Mouse (Mus musculus) ovary, adult 18-20 months (tissue): Measurements from ENCODE around the gene Ptms.
A peak's percentile ranks its signal among the peaks of the same experiment; 100 is the strongest.

Source experiments
- DNase-seq: peaks from one replicate; pipeline ENCODE4 v3.0.0; 2022; ENCODE audit warnings: low spot score, mixed read lengths

Ptms gene

GRCm38 (mm10) chr6:124930231-124930630 is 10.3 kb upstream of the Ptms start:
- DNase-seq: no peak

DNA sequence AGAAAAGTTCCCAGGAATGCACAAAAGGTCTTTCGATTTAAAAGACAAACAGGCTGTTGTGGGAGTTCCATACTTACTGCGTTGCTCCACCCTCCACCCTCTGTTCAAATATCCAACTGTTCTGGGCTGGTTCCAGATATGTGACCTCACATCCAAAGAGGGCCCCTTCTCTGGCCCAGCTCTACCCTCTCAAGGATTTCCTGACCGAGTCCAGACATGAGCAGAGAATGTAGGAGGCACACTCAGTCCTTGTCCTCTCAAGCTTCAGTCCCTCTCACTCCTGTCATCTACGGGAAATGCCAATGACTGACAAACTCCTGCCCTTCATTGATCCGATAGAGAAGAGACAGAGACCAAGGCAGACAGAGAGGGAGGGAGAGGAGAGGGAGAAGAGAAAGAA is 6.0 kb upstream of the Ptms start:
- DNase-seq: no peak

GRCm38 (mm10) chr6:124925173-124925793 is 5.4 kb upstream of the Ptms start:
- no peak for DNase-seq

DNA sequence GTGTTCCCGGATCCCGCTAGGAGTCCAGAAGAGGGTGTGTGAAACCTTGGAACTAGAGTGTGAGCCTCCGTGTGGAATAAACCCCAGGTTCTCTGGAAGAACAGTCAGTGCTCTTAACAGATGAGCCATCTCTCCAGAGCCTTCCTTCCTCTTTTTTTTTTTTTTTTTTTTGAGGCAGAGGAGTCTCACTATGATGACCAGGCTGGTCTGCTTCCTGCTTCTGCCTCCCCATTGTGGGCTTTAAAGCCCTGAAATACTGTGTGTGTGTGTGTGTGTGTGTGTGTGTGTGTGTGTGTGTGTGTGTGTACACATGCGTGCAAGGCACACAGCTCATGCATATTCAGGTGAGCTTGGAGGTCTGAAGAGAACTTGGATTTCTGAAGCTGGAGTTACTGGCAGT is 1.6 kb upstream of the Ptms start:
- DNase-seq: no peak

DNA sequence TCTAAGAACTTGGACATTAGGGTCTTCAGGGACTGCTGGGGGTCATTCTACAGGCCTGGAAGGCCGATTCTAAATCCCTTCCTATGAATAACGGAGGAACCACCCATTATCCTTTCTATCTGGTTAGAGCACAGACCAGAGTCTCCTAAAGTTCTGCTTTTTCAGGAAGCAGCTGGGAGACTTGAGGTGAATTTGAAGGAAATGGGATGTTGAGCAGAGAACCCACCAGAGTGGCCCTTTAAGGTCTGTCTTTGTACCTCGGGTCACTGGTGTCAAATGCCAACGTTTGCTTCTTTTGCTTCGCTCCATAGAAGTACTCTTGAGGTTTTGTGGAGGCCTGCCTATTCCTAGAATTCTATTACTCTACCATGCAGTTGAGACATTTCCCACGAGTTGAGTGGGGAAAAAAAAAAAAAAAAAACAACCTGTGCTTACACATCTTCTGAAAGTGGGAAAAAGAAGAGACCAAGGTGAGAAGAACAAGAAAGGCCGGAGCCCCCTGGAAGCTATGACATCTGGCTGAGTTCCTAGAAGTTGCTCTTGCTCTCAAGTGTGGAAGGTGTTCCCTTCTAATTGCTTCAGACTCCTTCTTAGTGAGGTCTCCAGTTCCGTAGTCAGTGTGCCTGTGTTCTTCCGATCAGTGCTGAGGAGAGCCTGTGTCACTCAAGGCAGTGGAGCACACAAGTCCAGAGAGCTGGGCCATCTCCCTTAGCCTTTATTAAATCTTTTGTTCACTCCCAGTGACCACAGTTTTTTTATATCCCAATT is 599 bp upstream of the Ptms start:
- DNase-seq: no peak

GRCm38 (mm10) chr6:124918890-124919627 is 844 bp downstream of the Ptms start:
- no peak for DNase-seq

- DNase-seq: no peak
Observed at GRCm38 (mm10) chr6:124918331-124918690, 1.6 kb downstream of the Ptms start.

GRCm38 (mm10) chr6:124917518-124918330 is 2.2 kb downstream of the Ptms start:
- DNase-seq: peak; percentile 98

GRCm38 (mm10) chr6:124916695-124917517 is 3.0 kb downstream of the Ptms start:
- peak; percentile 81 for DNase-seq

GRCm38 (mm10) chr6:124915942-124916694 is 3.8 kb downstream of the Ptms start:
- no peak for DNase-seq

GRCm38 (mm10) chr6:124915160-124915941 is 4.6 kb downstream of the Ptms start:
- no peak for DNase-seq

- DNase-seq: no peak
Observed at GRCm38 (mm10) chr6:124914511-124914910, 5.4 kb downstream of the Ptms start.

DNA sequence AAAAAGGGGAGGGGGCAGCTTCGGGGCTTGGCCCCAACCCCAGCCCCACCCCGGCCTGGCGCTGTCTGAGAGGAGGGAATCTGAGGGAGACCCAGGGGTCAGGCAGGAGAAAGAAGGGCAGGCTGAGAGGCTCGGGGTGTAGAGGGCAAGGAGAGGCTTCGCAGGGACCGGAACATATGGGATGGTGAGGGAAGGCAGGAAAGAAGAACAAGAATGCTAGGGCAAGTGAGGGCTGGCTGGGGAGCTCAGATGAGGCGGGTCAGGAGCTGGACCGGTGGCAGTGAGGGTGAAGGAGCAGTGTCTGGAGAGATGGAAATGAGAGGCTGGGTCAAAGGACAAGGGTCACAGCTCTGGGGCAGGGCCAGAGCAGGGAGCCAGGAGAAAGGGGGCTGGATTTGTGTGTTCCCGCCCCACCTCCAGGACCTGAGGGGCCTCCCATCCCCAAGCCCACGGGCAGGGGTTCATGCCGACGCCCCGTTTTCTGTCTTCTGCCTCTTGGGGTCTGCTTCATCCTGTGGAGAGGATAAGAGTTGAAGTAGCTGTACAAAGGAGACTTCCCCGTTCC is 6.1 kb downstream of the Ptms start:
- DNase-seq: no peak

- DNase-seq: no peak
Observed at GRCm38 (mm10) chr6:124913214-124913613, 6.7 kb downstream of the Ptms start.

- DNase-seq: no peak
Observed at GRCm38 (mm10) chr6:124911533-124912218, 8.2 kb downstream of the Ptms start, which contains the start of gene Lag3. TSS of gene Lag3 (minus strand) at chr6:124911705.

DNA sequence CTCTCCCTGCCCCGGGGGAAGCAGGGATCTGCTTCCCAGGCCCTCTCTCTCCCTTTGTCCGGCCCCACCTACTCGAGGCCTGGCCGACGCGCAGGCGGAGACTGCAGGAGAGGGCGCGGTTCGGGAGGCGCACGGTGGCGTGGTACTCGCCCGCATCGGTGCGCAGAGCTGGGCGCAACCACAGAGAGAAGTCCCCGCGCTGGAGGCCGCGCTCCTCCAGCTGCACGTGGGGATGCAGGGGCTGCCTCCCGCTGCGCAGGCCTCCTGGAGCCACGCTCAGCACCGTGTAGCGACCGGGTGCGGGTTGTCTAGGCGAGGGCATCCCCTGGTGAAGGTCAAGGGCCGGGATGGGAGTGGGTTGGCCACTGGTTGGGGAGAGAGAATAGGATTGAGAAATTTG is 9.9 kb downstream of the Ptms start:
- DNase-seq: no peak

DNA sequence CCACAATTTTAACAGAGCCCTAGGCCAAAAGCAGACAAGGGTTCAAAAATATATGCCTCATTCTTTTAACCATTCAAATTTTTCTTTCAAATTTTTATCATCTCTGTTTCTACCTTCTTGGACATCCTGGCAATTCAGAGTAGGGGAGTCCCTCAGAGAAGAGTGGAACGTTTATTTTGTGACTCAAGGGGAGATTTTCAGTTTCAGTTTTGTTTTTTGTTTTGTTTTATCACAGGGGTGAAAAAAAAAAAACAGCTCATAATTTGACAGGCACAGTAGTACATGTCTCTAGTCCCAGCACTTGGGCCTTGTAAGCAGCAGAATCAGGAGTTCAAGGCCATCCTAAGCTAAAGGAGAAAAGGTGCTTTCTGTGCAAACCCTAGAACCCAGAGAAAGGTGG is 12.1 kb downstream of the Ptms start:
- no peak for DNase-seq

DNA sequence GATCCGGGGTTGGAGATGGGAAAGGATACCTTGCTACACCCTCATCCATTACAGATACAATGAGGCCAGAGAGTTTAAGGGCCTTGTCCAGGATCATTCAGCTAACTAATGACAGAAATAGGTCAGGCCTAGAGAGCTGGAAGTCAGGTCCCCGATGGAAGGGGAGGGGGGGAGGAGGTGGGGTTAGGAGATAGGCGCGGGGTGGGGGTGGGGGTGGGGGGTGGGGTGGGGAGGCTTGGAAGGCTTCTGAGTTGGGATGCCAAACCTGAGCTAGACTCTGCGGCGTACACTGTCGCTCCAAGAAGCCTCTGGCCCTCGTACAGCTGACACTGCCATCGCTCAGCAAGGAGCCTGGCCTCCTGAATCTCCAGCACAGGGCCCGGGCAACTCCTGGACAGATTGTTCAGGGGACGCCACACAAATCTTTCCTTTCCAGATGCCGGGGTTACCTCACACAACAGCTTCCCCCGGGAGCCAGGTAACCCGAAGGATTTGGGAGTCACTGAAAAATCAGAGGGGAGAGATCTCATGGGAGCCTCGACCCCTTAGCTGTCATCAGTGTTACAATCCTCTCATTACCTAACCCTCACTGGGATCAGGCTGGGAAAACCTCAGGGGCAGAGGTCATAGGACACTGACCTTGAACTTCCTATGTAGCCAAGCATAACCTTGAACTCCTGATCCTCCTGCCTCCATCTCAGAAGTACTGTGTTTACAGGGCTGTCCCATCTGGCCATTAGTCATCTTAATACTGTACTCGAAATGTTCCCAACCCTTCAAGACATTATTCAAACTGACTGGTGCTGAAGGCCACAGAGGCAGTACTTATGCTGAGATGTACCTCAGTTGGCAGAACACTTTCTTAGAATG is 14.7 kb downstream of the Ptms start:
- no peak for DNase-seq
